Mouse (Mus musculus): ENCODE results near the gene Pou3f3. TPM values are rescaled to one million over a fixed set of nuclear protein-coding genes. Genes with fewer than 3 reads are reported as not detected.

Gene Pou3f3
- polyA plus RNA-seq, 1 experiment from 2014 or later = 12.4 TPM

DNA sequence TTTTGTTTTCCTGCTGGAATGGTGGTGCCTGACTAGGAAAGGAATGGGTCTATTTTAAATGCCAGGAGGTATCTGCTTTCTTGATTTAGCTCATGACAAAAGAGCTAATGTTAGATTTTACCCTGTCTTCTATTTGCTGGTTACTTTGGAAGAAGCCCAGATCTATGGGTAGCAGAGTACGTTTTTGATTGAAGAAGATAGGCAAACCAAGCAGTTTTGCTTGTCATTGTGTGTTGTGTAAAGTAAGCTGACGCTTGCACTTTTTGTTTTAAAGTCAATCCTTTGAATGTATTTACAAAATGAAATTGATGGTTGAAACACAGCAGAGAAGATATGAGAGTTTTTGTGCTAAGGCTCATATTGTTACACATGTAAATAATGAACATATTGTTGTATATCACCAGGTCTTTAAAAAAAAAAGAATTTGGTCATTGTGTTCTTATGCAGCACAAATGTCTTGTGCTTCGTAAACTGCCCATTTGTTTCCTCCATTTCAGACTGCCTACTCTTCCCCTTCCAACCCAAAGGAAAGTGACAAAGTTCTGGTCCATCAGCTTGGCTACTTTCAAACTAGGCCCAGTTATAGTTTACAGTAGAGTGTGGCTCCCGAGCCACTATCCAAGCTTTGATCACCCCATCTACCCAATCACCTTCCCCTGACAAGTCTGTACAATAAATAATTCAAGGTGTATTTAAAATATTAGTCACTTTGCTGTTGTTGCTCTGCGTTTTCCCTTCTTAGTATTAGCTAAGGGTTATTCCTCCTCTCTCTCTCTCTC lies 6.5 kb downstream of the Pou3f3 start:
- TF ChIP-seq CTCF (IDR thresholded peaks at IDR 0.05; ENCODE audit: low read depth) = no peak
- 13% methylated on average over 5 of the region's 5 CpGs for WGBS
- Histone ChIP-seq H3K27me3 (ENCODE audit: insufficient read depth, low read length) (peaks cover 73% of the 10 kb centered on the region), H3K9ac (ENCODE audit: low read depth, low read length) (no peak overlapping the region), H3K36me3 (ENCODE audit: insufficient read depth, low read length) (no peaks in the 10 kb centered on the region), H3K9me3 (replicated peaks; ENCODE audit: low read length) (no peaks in the 10 kb centered on the region), H3K4me3 (replicated peaks; ENCODE audit: low read depth, low read length) (0 out of 2 replicates have a peak overlapping the region, but pooled peaks have one; percentile 7), H3K4me1 (replicated peaks; ENCODE audit: insufficient read depth, low read length) (peaks cover 2% of the 10 kb centered on the region; the same call in 1 of the 2 replicates), H3K27ac (peak overlapping the region; percentile 57; the same call in 1 of the 2 replicates), H3K4me2 (ENCODE audit: low read length) (peak overlapping the region; percentile 48)
- no peak for ATAC-seq (replicated peaks; ENCODE audit: low FRiP score, low read depth)
- no peak for DNase-seq (ENCODE audit: low spot score)

DNA sequence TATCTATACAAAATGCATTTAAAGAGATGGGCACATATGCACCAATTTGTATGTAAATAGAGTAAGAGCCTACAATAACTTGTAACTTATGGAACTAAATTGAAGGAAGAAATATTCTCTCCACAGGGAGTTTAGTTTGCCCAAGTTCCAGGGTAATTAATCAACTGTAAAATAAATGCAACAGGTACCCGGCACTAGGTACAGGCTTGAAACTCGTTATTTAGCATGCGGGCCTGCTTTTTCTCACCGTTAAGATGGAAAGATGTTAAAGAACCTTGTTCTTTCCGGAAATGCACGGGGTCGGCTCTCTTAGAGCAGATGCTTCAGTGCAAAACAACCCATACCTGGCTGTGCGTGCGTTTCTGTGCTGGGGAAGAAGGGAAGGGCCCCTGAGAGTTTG lies 7.4 kb downstream of the Pou3f3 start:
- TF ChIP-seq CTCF (IDR thresholded peaks at IDR 0.05; ENCODE audit: low read depth) = no peak
- Histone ChIP-seq H3K9ac (ENCODE audit: low read depth, low read length) (0 out of 2 replicates have a peak overlapping the region, but pooled peaks have one; percentile 27), H3K27ac (peak overlapping the region; percentile 73), H3K36me3 (ENCODE audit: insufficient read depth, low read length) (no peaks in the 10 kb centered on the region), H3K4me3 (replicated peaks; ENCODE audit: low read depth, low read length) (no peak overlapping the region; the same call in 1 of the 2 replicates), H3K4me1 (replicated peaks; ENCODE audit: insufficient read depth, low read length) (no peaks in the 10 kb centered on the region; the same call in 1 of the 2 replicates), H3K4me2 (ENCODE audit: low read length) (peak overlapping the region; percentile 43), H3K27me3 (ENCODE audit: insufficient read depth, low read length) (peaks cover 72% of the 10 kb centered on the region), H3K9me3 (replicated peaks; ENCODE audit: low read length) (no peaks in the 10 kb centered on the region)
- ATAC-seq (replicated peaks; ENCODE audit: low FRiP score, low read depth) (no peak), DNase-seq (ENCODE audit: low spot score) (no peak)
- 4% methylated on average over 9 of the region's 9 CpGs for WGBS

DNA sequence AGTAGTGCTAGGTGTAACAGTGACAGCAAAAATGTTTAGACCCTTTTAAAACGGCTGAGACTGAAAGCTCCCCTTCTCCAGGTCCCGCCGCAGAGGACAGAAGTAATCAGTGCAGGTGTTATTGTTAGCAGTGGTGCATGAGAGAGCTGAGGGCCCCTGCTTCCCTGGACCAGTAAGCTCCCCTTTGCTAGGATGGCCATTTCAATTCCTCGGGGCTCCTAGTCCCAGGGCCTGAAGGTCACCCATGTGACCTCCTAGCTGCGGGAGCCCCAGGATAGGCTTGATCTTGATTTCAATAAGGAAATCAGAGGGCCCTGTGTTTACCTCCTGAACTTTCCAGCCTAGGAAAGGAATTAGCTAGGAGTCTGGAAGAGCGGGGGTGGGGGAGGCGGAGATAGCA lies 7.9 kb downstream of the Pou3f3 start:
- no peaks in the 10 kb centered on the region for H3K9me3 ChIP-seq (replicated peaks; ENCODE audit: low read length)
- H3K4me3 ChIP-seq (replicated peaks; ENCODE audit: low read depth, low read length) = no peak overlapping the region; the same call in 1 of the 2 replicates
- peak overlapping the region; percentile 43 for H3K4me2 ChIP-seq (ENCODE audit: low read length)
- H3K36me3 ChIP-seq (ENCODE audit: insufficient read depth, low read length) = no peaks in the 10 kb centered on the region
- no peaks in the 10 kb centered on the region; the same call in 1 of the 2 replicates for H3K4me1 ChIP-seq (replicated peaks; ENCODE audit: insufficient read depth, low read length)
- no peak for TF ChIP-seq CTCF (IDR thresholded peaks at IDR 0.05; ENCODE audit: low read depth)
- 0 out of 2 replicates have a peak overlapping the region, but pooled peaks have one; percentile 27 for H3K9ac ChIP-seq (ENCODE audit: low read depth, low read length)
- WGBS = 2% methylated on average over 7 of the region's 7 CpGs
- H3K27me3 ChIP-seq (ENCODE audit: insufficient read depth, low read length) = peaks cover 75% of the 10 kb centered on the region
- H3K27ac ChIP-seq = peak overlapping the region; percentile 73
- ATAC-seq (replicated peaks; ENCODE audit: low FRiP score, low read depth) (0 out of 2 replicates have a peak, but pooled peaks have one; percentile 35), DNase-seq (ENCODE audit: low spot score) (no peak)

DNA sequence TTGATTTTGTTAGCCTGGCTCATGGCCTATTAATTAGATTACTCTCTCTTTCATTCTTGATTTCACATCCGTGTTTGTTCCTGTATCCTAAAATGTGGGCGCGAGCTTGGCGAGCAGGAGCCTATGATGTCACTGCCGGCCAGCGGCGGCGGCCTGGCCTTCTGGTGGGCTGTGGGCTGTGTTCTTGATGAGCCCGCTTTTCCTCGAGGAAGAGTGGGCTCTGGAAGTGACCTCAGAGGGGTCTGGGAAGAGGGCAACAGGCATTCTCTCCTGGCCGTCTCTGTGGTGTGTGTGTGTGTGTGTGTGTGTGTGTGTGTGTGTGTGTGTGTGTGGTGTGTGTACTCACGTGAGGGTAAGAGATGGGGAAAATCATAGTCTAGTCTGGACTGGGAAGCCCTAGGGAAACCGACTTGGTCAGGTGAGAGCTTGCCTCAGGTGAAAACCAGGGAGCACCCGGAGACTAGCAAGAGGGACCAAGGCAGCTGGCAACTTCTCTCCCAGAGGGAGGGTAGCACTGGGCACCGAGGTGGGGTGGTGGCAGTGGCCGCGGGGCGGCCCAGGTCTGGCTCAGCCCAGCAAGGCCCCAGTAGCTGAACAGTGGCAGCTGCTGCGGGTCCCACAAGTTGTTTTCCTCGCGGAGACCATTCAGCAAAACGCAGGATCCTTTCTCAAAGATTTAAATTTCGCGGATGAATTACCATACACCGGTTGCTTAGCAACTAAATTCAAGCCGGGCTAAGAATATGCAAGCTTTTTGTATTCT lies 8.5 kb downstream of the Pou3f3 start:
- under 1% methylated on average over 26 of the region's 26 CpGs for WGBS
- DNase-seq (ENCODE audit: low spot score) (no peak), ATAC-seq (replicated peaks; ENCODE audit: low FRiP score, low read depth) (peak; percentile 52; the same call in 1 of the 2 replicates)
- no peak for TF ChIP-seq CTCF (IDR thresholded peaks at IDR 0.05; ENCODE audit: low read depth)
- Histone ChIP-seq H3K9ac (ENCODE audit: low read depth, low read length) (0 out of 2 replicates have a peak overlapping the region, but pooled peaks have one; percentile 27), H3K9me3 (replicated peaks; ENCODE audit: low read length) (no peaks in the 10 kb centered on the region), H3K4me1 (replicated peaks; ENCODE audit: insufficient read depth, low read length) (no peaks in the 10 kb centered on the region), H3K4me2 (ENCODE audit: low read length) (peak overlapping the region; percentile 43), H3K27ac (peak overlapping the region; percentile 73), H3K4me3 (replicated peaks; ENCODE audit: low read depth, low read length) (0 out of 2 replicates have a peak overlapping the region, but pooled peaks have one; percentile 4), H3K27me3 (ENCODE audit: insufficient read depth, low read length) (peaks cover 71% of the 10 kb centered on the region), H3K36me3 (ENCODE audit: insufficient read depth, low read length) (no peaks in the 10 kb centered on the region)

DNA sequence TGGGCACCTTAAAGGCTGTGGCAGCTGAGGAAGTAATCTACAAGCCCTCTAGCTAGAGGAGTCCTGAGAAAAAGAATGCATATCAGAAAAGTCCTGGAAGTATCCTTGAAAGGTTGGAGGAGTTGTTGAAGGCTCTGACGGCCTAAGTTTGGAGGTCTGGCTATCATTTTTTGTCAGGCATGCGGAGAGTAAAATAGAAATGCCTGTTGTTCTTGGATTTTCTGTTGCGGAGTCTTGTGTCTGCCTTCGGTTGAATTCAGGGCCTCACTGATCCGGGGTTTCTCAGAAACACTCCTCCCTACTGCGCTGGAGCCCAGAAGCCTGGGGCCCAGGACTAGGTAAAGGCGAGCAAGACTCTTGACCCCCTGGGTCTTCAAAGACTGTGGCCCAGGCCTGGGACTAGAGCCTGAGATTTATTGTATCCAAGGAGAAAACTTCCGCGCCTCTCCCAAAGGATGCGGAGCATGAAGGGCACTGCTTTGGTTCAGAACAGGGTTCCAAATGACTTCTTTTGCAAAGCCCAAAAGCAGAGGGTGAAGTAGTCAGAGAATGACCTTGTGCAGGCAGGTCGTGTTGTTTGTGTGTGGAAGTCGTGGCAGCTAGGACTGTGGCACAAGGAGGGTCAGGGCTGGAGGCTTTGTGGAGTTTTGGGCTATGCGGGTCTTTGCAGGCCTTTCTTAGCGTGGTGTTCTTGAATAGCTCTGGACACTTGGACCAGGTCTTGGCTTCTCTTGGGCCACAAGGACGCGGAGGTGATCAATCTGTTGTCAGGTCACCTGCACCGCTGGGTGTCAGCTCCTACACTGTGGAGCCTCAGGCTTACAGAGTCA lies 9.6 kb downstream of the Pou3f3 start:
- TF ChIP-seq CTCF (IDR thresholded peaks at IDR 0.05; ENCODE audit: low read depth) = no peak
- H3K27me3 ChIP-seq (ENCODE audit: insufficient read depth, low read length) = peaks cover 69% of the 10 kb centered on the region
- no peak overlapping the region for H3K4me3 ChIP-seq (replicated peaks; ENCODE audit: low read depth, low read length)
- H3K36me3 ChIP-seq (ENCODE audit: insufficient read depth, low read length) = no peaks in the 10 kb centered on the region
- no peak overlapping the region for H3K9ac ChIP-seq (ENCODE audit: low read depth, low read length)
- DNase-seq (ENCODE audit: low spot score) (no peak), ATAC-seq (replicated peaks; ENCODE audit: low FRiP score, low read depth) (0 out of 2 replicates have a peak, but pooled peaks have one; percentile 31)
- H3K27ac ChIP-seq = peak overlapping the region; percentile 80
- 9% methylated on average over 17 of the region's 17 CpGs for WGBS
- no peaks in the 10 kb centered on the region for H3K4me1 ChIP-seq (replicated peaks; ENCODE audit: insufficient read depth, low read length)
- no peaks in the 10 kb centered on the region for H3K9me3 ChIP-seq (replicated peaks; ENCODE audit: low read length)
- H3K4me2 ChIP-seq (ENCODE audit: low read length) = peak overlapping the region; percentile 43
